Mouse (Mus musculus) cortical plate, adult 2 months (tissue): ENCODE measurements around the gene Htr3b. TPM values are rescaled to one million over a fixed set of nuclear protein-coding genes. Genes with fewer than 3 reads are reported as not detected.
A peak's percentile ranks its signal among the peaks of the same experiment; 100 is the strongest.

Experiments
- H3K27ac ChIP-seq: fragments of 200-500 bp; 2 replicates; pipeline ENCODE4 v1.5.1; 2012; ENCODE audit warnings: low read length, control low read depth, inconsistent platforms; ENCODE audit not compliant: insufficient read depth
- H3K4me1 ChIP-seq: fragments of 200-500 bp; 2 replicates; pipeline ENCODE4 v1.6.1; 2011; ENCODE audit warnings: low read length; ENCODE audit not compliant: control insufficient read depth, insufficient read depth
- H3K4me3 ChIP-seq: fragments of 200-500 bp; 2 replicates; pipeline ENCODE4 v1.5.1; 2011; ENCODE audit warnings: mild to moderate bottlenecking, low read length, control low read depth; ENCODE audit not compliant: insufficient read depth
- CTCF ChIP-seq: fragments of 200-500 bp; IDR thresholded peaks from 2 replicates; pipeline ENCODE4 v1.5.1; 2011; ENCODE audit warnings: mild to moderate bottlenecking, control low read depth, low read length; ENCODE audit not compliant: insufficient read depth; ENCODE audit errors: extremely low read depth
- POLR2A ChIP-seq: fragments of 200-500 bp; IDR thresholded peaks from 2 replicates; pipeline ENCODE4 v1.6.1; 2011; ENCODE audit warnings: mild to moderate bottlenecking, low read length, control low read depth; ENCODE audit not compliant: insufficient read depth; ENCODE audit errors: extremely low read depth
- polyA plus RNA-seq: library from polyadenylated mRNA; depleted of rRNA; stranded (reverse); fragments of >200 nt; gene quantifications from 2 replicates; pipeline ENCODE4 v1.2.3, GENCODE M21; 2012; rRNA removed

Htr3b gene
- polyA plus RNA-seq, 1 experiment: not detected

DNA sequence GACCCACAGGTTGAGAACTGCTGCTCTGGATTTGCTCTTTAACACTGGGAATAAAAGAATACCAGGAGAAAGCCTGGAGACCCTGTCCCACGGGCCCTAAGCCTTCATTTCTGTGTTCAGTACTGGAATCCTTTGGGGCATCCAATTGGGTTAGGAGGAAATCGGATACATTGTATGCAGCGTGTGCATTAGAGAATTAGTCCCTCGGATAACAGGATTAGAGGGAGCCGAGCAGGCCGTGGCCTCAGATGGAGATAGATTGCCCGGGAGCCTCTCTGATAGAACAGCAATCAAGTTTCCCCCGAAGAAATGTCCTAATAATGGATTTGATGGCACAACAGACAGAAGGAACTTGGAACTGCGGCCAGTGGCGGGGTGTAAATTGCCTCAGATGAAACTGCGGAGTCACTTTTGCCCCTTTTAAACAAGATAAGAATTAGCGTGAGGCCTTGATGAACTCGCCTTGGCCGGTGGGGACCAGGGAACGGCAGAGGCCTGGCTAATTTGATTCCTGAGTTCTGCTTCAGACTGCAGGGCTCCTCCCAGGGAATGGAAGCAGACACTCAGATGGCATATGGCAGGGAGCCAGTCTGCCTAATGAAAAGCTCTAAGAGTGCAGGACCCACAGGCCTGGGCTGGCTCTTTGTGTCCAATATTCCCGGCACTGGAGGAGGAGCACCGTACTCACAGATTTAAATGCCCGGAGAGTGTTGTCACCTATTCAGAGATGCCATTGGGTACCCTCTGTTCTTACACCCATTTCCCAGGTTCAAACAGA lies 48.6 kb downstream of the Htr3b start:
- Histone ChIP-seq H3K4me1 (0 out of 2 replicates have a peak, but pooled peaks cover under 1% of the 10 kb centered on the region), H3K27ac (no peak overlapping the region), H3K4me3 (no peak overlapping the region)
- TF ChIP-seq POLR2A (no peak), CTCF (no peak)

DNA sequence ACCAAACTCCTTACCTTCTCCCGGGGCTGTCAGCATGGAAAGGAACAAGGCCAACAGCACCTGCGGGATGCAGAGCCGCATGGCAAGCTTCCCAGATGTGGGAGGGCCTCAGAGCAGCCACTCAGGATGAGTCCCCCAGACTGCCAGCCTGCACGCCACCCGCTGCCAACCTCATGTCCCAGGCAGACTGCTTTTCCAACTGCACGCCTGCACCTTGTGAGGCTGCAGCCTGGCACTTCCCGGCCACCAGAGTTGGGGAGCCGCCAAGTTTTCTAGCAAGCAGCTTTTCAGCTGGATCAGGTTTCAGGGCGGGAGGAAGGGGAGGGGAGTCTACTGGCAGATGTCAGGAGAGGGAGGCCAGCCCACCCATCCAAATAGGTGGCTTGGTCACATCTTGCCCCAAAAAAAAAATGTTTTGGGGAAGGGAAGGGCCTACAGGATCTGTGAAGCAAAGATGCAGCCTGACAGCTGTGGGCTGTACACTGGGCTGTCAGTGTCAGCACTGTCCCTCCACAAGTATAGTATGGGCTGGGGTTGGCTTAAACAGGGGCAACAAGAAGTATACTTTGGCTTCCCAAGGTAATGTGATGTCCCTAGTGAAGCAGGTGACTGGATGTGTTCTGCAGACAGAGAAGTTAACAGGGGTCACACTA lies 53.8 kb downstream of the Htr3b start, which contains the start of gene Htr3a:
Htr3a (minus strand) TSS at position 215 of the 653 bp plus-strand sequence.
- H3K4me1 ChIP-seq: 0 out of 2 replicates have a peak, but pooled peaks cover 1% of the 10 kb centered on the region

DNA sequence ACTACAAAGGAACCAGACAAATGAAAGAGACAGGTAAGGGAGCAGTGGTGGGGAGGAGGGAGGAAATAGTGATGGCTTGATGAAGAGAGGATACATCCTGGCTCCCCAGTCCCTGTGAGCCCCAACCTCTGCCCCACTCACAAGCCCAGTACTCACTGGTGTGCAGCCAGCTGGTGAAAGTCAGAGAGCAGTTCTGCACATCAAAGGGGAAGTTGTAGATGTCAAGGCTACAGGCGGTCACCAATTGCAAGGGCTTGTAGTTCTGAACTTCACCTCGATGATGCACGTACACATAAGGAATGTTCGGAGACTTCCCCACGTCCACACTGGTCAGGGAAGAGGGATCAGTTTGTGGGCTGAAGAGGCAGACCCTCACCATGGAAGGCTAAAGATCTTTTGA lies 60.4 kb downstream of the Htr3b start:
- TF ChIP-seq CTCF (no peak), POLR2A (no peak)
- Histone ChIP-seq H3K4me1 (no peaks in the 10 kb centered on the region), H3K27ac (no peak overlapping the region), H3K4me3 (no peak overlapping the region)

More for the DNA sequence above, 53.8 kb downstream of the Htr3b start, which contains the start of gene Htr3a:
- TF ChIP-seq POLR2A: no peak
- no peak for TF ChIP-seq CTCF
- Histone ChIP-seq H3K4me3 (no peak within 1 kb of the TSS), H3K27ac (no peak within 1 kb of the TSS)

DNA sequence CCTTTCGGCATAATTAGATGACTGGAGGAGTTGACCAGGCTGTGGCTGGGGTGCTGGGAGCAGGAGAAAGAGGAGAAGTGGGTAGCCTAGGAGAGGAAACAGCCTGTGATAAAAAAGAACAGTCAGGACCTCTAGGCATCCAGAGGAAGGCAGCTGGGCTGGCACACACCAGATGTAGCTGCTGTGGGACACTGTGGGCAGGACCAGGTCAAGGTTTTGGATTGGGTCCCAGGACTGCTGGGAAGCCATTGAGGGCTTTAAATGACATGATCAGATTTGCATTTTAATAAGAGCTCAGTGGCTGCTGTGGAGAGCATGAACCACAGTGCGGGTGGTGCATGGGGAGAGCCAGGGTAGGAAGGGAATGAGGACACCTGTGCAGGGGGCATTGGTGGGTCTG lies 61.0 kb downstream of the Htr3b start:
- H3K27ac ChIP-seq: no peak overlapping the region
- no peak overlapping the region for H3K4me3 ChIP-seq
- H3K4me1 ChIP-seq: no peaks in the 10 kb centered on the region
- TF ChIP-seq CTCF: no peak
- TF ChIP-seq POLR2A: no peak

DNA sequence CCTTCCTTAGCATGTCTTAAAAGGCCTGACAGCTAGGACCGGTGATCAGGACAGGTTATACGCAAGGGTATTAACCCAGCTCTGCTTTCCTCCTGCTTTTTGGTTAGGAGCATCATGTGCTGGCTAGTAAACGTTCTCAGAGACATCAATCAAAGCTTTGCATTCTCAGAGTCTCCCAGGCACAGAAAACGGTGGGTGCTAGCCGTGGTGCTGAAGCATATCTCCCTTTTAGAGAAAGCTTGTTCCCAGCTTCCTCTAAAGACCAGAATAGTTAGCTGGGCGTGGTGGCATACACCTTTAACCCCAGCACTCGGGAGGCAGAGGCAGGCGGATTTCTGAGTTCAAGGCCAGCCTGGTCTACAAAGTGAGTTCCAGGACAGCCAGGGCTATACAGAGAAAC lies 66.2 kb downstream of the Htr3b start:
- Histone ChIP-seq H3K4me1 (no peaks in the 10 kb centered on the region), H3K4me3 (no peak overlapping the region), H3K27ac (no peak overlapping the region)
- TF ChIP-seq POLR2A (no peak), CTCF (no peak)

DNA sequence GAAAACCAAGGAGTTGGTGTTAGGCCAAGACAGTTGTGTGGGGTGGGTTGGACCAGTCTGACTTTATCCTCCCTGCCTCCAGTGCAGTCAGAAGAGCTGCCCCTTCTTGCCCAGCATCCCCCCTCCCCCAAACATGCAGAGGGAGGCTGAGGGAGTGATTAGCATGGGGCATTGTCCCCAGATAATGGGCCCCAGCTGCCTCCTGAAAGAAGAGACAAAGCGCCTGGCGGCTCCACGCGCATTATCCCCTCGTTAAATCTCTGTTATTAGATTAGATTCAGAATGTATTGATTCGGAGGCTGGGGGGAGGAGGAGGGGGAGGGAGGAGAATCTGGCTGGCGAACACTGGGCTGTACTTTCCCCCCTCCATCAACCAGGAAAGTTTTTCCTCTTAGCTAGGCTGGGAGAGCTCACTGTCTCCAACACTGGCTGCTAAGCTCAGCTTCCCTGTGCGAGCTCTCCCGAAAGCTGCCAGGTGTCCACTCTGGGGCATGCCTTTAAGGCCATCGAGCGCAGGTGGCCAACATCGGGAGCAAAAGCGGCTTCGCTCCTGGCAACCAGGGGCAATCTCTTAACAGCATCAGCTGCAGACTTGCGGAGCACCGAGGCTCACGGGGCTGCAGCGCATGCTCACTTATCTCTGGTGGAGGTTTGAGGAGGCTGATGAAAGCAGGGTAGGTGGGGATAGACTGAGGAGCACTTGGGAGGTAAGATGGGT lies 68.8 kb downstream of the Htr3b start:
- no peak overlapping the region for H3K27ac ChIP-seq
- TF ChIP-seq CTCF (no peak), POLR2A (no peak)
- H3K4me3 ChIP-seq: no peak overlapping the region
- no peaks in the 10 kb centered on the region for H3K4me1 ChIP-seq

DNA sequence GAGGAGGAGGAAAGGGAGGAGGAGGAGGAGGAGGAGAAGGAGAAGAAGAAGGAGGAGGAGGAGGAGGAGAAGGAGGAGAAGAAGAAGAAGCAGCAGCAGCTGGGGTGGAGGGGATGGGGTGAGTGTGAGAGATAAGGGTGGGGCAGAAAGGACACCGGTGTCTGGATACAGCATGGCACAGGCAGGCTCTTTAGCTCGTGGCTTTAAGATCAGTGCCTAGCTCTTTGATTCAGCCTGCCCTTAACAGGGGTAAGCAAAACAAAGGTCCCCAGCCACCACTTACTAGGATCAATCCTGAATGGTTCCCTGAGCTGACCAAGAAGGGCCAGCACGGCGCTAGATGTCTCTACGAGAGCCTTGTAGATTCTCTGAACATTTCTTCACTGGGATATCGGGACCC lies 70.0 kb downstream of the Htr3b start:
- TF ChIP-seq POLR2A: no peak
- TF ChIP-seq CTCF: no peak
- no peaks in the 10 kb centered on the region for H3K4me1 ChIP-seq
- H3K27ac ChIP-seq: no peak overlapping the region
- no peak overlapping the region for H3K4me3 ChIP-seq

DNA sequence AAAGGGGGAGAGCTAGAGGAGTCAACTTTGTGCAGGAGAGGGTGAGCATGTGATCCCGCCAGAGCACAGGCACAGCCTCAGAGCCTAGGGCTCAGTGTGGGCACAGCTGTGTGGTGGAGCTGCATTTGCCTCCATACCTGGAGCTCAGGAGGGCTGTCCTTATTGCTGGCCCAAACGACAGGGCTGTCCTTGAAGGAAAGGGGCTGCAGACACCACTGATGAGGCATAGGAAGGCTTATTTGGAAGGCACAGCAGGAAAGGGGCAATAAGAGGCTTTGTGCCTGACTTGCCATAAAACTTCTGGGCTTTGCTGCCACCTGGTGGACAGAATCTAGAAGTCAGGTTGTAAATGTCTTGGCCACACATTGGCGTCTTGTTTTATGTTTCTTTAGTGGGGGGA lies 70.8 kb downstream of the Htr3b start:
- Histone ChIP-seq H3K4me3 (no peak overlapping the region), H3K27ac (no peak overlapping the region), H3K4me1 (no peaks in the 10 kb centered on the region)
- TF ChIP-seq CTCF: peak; percentile 83
- no peak for TF ChIP-seq POLR2A

DNA sequence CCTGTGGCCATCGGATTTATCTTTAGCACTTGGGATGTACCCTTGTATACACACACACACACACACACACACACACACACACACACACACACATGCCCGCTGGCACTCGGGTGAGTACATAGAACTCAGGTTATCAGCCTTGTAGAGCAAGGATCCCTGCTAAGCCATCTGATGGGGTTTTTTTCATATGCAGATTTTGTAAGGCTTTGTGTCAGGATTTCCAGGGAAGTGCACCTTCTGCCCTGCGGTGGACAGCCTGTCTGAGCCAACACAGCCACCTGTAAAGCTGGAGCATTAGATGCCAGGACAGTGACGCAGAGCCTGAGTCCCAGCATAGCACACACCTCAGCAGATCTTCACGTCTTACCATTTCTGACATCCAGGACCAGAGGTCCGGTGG lies 75.7 kb downstream of the Htr3b start:
- H3K27ac ChIP-seq: no peak overlapping the region
- H3K4me3 ChIP-seq: no peak overlapping the region
- H3K4me1 ChIP-seq: no peaks in the 10 kb centered on the region
- TF ChIP-seq POLR2A (no peak), CTCF (no peak)

Other genes starting within 250 kb of the Htr3b start
- gene Zbtb16, start 128.8 kb downstream of the Htr3b start, polyA plus RNA-seq: 22.0 and 34.9 TPM in 2 replicates
- gene Htr3a, start 53.9 kb downstream of the Htr3b start, polyA plus RNA-seq: 6.8 and 7.1 TPM in 2 replicates
- 75.1 and 75.8 TPM in 2 replicates for gene Usp28, start 20.4 kb upstream of the Htr3b start, polyA plus RNA-seq
- 22.1 and 22.6 TPM in 2 replicates for gene Zw10, start 90.6 kb upstream of the Htr3b start, polyA plus RNA-seq
- 2.2 and 2.8 TPM in 2 replicates for gene Tmprss5, start 116.3 kb upstream of the Htr3b start, polyA plus RNA-seq